Mouse (Mus musculus): ENCODE measurements around the gene Chd2. TPM values are rescaled to one million over a fixed set of nuclear protein-coding genes. Genes with fewer than 3 reads are reported as not detected.
A peak's percentile ranks its signal among the peaks of the same experiment; 100 is the strongest.

Gene Chd2
- total and polyA plus RNA-seq, 3 experiments: 12.9 to 45.9 (median 28.3) TPM

DNA sequence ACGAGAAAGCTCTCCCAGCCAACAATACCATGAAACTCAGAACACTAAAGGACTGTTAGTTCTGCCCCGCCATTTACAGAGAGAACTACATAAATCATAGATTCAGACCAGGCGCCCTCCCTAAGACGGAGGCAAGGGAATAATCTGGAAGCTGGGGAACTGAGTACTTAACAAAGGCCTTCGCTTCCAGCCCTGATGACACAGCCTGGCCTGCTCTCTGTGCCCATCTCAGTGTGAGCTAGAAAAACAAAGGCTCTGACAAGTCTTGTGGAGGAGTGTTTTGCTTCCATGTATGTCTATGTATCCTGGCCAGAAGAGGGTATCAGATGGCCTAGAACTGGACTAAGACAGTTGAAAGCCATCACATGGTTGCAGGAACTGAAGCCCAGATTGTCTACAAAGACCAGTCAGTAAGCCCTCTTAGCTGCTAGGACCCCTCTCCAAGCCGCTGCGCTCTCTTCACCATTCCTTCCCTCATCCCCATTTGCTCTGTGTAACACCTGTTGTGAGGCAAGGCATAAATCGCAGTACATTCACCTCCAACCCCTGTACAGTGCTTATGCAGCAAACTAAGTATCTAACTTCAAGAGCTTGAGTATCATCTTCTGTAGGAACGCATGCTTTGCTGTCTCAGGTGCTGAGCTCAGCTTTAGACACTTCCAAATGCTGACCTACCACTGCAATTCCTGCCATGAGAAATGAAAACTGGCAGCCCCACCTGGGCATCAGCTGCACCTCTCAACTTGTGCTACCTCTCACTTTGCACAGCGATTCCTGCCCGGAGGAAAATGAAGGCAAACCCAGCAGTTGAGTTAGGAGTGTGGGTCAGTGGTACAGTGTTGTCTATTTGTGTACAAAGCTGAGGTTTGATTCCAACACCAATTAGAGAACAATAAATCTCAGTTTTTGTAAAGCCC is 20.1 kb downstream of the Chd2 start:
- DNase-seq: no peak

GRCm38 (mm10) chr7:73520231-73520630 is 21.4 kb downstream of the Chd2 start:
- no peak for DNase-seq

GRCm38 (mm10) chr7:73519060-73519796 is 22.4 kb downstream of the Chd2 start:
- peak; percentile 57 for DNase-seq

- DNase-seq: peak; percentile 9
Measured at GRCm38 (mm10) chr7:73518373-73518980, 23.2 kb downstream of the Chd2 start.

DNA sequence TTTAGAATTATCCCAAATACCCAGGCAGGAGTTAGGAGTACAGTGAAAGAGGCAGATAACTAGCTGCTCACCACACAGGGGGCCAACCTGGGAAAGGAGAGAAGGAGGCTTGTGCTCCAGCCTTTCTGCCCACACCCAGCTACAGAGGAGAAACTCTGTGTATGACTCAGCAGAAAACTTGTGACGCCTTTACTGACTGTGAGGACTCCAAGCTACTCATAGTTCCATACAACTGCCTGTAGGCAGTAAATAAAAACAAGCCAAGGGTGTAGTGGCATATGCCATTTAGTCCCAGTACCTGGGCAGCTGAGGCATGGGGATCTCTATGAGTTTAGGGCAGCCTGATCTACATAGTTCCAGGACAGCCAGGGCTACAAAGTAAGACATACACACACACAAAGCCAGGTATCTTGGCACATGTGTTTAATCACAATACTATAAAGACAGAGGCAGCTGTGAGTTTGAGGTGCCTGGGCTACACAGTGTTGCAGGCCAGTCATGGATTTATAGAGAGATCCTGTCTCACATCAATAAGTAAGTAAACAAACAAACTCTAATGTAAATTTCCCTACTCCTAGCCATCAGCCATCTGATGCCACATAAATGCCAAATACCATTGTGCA is 24.1 kb downstream of the Chd2 start:
- peak; percentile 56 for DNase-seq

DNA sequence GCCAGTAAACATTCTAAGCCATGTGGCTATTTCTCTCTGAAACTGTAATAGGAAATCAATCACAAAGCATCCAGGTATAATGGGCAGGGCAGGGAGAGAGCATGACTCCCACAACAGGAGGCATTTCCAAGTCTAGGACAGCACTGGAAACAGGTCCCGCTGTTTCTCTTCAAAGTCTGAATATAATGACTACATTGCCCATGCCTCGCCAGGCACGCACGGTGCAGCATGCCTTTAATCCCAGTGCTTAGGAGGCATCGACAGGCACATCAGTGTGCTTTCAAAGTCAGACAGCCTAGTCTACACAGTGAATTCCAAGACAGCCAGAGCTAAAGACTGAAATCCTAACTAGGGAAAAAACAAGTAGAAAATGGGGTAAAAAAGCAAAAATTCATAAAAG is 24.8 kb downstream of the Chd2 start:
- peak; percentile 5 for DNase-seq

GRCm38 (mm10) chr7:73514560-73514959 is 27.1 kb downstream of the Chd2 start:
- peak; percentile 1 for DNase-seq

DNA sequence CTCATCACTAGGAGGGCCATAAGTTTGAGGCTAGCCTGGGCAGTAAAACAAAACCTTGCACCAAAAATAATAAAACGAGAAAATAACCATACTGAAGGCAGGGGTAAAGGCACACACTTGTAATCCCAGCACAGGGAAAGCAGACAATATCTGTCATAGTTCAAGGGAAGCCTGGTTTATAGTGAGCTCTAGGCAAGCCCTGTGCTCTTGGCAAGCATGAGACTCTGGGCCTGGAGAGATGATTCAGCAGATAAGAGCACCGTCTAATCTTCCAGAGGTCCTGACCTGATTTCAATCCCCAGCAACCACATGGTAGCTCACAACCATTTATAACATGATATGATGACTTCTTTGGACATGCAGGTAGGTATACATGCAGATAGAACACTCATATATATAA is 29.2 kb downstream of the Chd2 start:
- peak; percentile 64 for DNase-seq

DNA sequence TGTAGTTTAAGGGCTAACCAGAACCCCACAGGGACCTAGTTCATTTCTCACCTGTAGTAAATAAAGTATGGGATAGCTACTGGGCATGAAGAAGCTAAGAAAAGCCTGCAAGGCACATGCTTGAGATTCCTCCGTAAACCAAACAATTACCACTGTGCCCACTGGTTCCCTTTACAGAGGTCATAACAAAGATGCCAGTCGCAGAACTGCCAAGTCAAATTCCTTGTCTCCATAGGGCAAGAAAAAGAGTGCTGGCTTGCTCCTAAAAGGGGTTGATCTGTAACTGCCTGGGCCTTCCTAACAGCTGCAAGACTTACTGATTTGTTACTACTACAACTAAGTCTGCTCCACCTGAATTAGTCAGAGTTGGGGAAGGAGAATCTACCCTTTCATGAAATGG is 32.9 kb downstream of the Chd2 start:
- DNase-seq: no peak

- DNase-seq: peak; percentile 86
Measured at GRCm38 (mm10) chr7:73507491-73507890, 34.1 kb downstream of the Chd2 start.

DNA sequence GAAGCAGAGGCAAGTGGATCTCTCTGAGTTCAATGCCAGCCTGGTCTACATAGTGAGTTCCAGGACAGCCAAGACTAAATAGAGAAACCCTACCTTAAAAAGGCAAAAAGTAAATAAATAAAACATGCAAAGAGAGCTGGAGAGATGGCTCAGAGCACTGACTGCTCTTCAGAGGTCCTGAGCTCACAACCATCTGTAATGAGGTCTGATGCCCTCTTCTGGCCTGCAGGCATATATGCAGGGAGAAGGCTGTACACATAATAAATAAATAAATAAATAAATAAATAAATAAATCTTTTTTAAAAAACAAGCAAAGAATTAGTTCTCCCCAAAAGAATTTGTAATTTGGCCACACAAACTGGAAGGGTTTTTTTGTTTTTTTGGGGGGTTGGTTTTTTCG is 34.8 kb downstream of the Chd2 start:
- no peak for DNase-seq

DNA sequence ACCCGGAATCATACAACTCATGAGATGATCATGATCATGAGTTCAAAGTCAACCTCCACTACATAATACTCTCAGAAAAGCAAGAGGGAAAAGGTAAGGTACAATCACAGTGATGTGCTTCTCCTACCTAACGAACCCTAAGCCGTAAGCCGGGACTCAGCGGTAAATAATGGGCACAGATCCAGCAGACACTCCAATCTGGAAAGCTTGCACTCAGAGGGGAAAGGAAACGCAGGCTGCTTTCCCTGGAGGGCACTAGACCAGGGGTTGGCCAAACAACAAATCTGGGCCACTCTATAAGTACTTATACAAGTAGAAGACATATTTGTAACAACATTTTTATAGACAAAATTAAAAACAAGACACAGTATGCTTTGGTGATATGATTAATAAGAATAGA is 36.4 kb downstream of the Chd2 start:
- DNase-seq: no peak

DNA sequence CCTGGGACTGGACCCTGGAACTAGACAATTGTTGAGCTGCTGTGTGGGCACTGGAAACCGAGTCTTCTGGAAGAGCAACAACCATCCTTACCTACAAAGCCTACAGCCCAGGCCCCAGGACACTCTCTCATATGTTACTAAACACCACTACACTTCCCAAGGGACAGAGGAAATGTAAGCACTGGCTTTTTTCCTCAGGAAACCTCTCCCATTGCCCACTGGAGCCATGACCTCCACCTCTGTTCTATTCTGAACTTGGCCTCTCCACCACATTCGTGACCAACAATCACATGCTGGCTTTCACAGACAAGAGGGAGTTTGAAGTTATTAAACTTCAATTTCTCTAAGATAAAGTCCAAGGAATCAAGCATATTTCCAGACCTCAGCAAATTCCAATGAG is 43.4 kb downstream of the Chd2 start:
- no peak for DNase-seq

DNA sequence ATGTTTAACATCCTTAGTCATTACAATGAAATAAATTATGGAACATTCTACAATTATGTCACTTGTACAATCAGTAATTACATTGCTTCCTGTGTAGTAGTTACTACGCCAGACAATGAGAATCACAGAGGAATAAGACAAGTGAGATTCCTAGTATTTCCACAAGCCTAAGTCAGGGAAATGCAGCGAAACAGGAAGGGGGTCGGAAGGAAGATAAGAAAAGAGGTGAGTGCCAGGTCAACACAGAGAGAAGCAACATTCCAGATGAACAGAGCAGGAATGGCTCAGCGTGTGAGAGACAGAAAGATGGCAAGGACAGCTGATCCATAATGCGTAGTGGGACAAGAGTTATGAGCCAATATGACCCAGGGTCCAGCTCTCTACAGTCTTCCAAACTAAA is 52.4 kb downstream of the Chd2 start:
- no peak for DNase-seq

DNA sequence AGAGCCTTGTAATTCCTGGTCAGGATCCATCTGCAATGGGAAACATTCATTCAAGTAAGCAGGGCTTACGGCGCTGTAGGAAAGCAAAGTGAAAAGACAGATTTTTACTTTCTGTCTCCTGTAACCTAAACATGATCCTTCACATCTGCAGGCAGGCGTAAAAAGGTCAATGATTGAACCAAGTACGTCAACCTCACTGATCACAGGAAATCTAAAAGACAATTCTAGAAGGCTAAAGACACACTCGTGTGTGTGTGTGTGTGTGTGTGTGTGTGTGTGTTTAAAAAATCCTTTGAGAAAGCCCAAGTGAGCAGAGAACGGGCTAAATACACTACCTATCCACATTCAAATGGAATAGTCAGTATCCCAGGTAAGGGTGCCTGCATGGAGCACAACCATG is 60.5 kb downstream of the Chd2 start:
- DNase-seq: no peak

DNA sequence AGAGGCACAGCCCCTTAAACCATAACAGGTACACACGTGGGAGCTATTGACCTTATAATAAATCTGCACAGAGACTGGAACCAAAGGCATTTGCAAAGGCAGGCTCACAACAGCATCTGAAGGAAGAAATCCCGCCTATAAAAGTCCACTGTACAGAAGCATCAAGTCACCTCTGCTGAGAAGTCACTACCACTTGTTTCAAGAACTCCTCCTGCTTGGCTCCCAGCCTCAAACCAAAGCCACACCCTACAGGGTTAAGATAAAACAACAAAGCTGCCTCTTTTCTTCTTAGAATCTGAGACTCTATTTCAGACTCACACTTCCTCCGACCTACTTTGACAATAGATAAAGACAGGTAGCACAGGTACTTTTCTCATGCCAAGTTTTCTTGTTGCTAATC is 62.1 kb downstream of the Chd2 start:
- DNase-seq: no peak

GRCm38 (mm10) chr7:73478157-73479058 is 63.2 kb downstream of the Chd2 start:
- DNase-seq: no peak

GRCm38 (mm10) chr7:73467741-73468140 is 73.9 kb downstream of the Chd2 start:
- no peak for DNase-seq

GRCm38 (mm10) chr7:73463546-73463945 is 78.1 kb downstream of the Chd2 start:
- DNase-seq: no peak

DNA sequence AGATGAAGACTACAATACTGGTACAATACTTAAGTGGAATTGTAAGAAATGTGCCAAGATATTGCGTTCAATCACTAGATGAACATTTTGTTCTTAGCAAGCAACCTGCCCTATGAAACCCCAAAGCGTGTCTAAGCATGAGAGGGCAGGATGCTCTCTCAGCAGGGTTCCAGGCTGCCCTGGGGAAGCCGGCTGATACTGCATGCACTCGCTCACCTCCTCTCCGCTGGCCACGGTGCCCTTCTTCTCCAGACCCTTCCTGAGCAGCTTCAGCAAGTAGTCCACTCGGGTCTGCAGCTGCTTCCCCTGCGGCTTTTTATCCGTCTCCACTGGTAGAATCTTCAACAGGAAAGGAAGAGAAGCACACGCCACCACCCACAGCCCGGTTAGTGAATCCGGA is 87.5 kb downstream of the Chd2 start:
- no peak for DNase-seq

- DNase-seq: no peak
Measured at GRCm38 (mm10) chr7:73452187-73452808, 89.3 kb downstream of the Chd2 start.

Data from adrenal gland, adult 2 months (tissue).